Mouse (Mus musculus): Measurements from ENCODE around the gene Cib2.

DNA sequence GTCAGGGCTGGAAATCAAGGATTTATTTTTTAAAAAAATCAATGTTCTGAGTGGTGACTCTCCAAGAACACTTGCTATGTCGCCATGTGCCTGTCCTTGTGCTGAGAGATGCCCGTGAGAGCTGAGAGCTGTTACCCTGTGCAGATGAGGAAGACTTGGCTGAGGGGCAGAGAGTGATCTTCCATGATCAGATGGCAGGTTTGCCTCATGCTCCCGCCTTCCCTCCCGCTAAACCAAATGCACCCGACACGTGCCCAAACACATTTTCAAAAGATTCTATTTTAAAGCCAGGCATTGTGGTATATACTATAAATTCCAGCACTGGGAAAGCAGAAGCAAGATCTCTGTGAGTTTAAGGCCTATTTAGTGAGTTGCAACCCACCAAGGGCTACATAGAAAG lies 29.2 kb downstream of the Cib2 start:
- no peak for TF ChIP-seq FLI1 (IDR thresholded peaks at IDR 0.05; ENCODE audit: low read length)
- no peak for TF ChIP-seq GATA1 (IDR thresholded peaks at IDR 0.05; ENCODE audit: borderline replicate concordance, low read length)

Data from megakaryocyte, embryonic 14.5 days (primary cell).